Mouse (Mus musculus): ENCODE measurements around the gene Nyx.

Nyx gene

GRCm38 (mm10) chrX:13492922-13493321 is 27.0 kb downstream of the Nyx start:
- DNase-seq (ENCODE audit: low read depth, low spot score), result no peak

- DNase-seq (ENCODE audit: low read depth, low spot score), result no peak
Measured at GRCm38 (mm10) chrX:13494892-13495703, 29.2 kb downstream of the Nyx start.

- no peak for DNase-seq (ENCODE audit: low read depth, low spot score)
Measured at GRCm38 (mm10) chrX:13500284-13500683, 34.4 kb downstream of the Nyx start.

- no peak for DNase-seq (ENCODE audit: low read depth, low spot score)
Measured at GRCm38 (mm10) chrX:13502862-13503375, 37.0 kb downstream of the Nyx start.

GRCm38 (mm10) chrX:13504389-13504788 is 38.5 kb downstream of the Nyx start:
- no peak for DNase-seq (ENCODE audit: low read depth, low spot score)

- DNase-seq (ENCODE audit: low read depth, low spot score), result no peak
Measured at GRCm38 (mm10) chrX:13506376-13506775, 40.5 kb downstream of the Nyx start.

DNA sequence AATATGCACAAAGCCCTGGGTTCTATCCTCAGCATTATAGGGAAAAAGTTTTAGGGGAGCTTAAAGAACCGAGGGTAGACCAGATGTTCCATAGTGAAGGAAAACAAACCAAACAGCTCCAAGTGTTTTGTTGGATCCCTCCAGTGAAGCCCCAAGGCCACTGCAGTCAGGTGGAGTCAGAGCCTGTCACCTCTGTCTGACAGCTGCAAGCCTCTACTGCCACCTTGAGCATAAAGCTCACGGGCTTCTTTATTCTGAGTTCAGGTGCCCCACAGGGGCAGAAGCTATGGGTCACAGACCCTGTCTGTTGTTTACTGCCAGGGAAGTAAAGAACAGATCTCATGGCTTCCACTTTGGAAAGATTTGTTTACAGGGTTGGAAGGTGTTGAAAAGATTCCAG is 47.2 kb downstream of the Nyx start:
- peak; percentile 11 for DNase-seq (ENCODE audit: low read depth, low spot score)

DNA sequence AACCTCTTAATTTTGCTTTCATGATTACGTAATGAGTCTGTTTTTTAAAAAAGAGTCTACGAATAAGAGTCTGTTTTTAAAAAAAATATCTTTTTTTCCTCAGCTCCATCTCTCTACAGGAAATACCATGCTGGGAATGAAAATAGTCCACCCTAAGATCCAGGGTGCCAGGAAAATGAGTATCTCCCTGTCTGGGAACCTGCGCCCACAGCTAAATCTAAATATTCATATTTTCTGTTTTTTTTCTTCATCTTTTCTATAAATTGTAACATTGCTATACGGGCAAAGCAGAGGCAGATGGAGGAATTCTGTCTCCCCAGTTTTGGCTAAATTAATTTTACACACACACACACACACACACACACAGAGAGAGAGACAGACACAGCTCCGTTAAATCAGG is 48.0 kb downstream of the Nyx start:
- no peak for DNase-seq (ENCODE audit: low read depth, low spot score)

- no peak for DNase-seq (ENCODE audit: low read depth, low spot score)
Measured at GRCm38 (mm10) chrX:13516451-13516850, 50.5 kb downstream of the Nyx start.

DNA sequence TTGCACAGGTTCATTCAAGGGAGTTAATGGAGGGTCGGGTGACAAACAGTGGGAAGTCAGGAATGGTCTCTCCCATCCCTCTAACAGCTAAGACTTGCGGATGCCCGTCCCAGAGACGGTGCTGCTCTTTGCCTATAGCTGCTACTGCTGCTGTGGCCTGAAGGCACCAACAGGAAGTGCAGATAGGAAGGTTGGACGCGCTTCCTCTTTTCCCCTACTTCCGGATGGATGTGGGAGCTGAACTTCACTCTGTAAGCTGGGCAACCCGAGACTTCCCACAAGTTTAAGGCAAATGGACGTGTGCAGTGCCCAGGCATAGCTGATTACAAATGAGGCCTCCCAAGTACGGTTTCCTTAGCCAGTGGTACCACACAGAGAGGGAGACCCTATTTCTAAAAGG is 52.1 kb downstream of the Nyx start:
- DNase-seq (ENCODE audit: low read depth, low spot score), result no peak

DNA sequence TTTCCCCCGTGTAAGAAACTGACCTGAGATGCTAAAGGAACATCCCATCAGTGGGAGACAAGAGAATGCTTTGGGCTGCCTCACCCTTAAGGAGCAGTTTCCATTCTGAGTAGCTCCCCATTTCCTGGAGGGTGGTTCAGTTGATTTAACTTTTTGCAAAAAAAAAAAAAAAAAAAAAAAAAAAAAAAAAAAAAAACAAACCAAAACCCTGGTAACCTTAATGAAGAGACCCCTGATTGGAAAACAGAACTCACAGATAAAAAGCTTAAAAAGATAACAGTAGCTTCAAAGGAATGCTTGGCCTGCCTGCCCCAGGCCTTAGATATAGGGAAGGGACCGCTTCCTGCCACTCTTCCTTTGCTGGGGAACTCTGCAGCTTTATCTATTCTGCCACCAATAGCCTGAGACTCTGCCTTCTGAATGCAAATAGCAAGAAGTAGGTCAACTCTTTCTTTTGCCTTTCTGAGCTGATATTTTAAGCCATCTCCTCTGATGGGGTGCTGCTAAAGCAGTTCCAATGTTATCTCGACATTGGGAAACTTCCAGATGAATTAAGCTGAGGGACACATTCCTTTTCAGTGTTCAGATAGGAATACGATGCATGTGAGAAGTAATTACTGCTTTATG is 53.0 kb downstream of the Nyx start:
- no peak for DNase-seq (ENCODE audit: low read depth, low spot score)

DNA sequence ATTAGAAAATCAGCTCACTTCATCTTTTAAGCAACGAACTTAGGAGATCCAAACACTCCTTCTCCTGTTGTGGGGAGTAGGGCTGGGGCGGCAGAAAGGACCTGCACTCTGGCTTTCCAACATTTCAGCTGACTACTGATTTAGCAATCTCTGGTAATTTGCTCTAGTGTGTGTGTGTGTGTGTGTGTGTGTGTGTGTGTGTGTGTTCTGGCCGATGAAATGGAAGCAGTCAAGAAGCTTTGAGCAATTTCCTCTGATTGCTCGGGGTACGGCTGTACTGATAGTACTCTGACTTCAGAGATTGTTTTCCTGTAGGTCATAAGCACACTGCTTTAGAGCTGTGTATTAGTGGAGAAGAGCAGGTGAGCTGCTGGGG is 53.5 kb downstream of the Nyx start:
- no peak for DNase-seq (ENCODE audit: low read depth, low spot score)

DNA sequence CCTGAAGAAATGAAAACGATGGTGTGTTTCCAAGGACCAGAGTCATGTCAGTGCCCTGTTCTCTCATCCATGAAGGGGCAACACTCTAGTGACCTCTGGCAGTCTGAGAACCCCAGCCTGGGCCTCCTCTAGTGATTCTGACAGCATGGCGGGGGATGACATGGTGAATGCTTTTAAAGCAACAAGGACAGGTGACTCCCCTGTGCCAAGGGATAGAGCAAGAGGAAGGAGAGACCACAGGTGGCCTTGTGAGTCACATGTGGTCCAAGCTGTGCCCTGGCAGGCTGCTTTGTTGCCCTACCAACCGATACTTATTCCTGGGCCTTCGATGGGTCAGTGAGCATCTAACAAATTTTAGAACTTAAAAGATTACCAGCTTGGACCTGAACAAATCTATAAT is 54.7 kb downstream of the Nyx start:
- DNase-seq (ENCODE audit: low read depth, low spot score), result no peak

- no peak for DNase-seq (ENCODE audit: low read depth, low spot score)
Measured at GRCm38 (mm10) chrX:13521288-13521687, 55.4 kb downstream of the Nyx start.
